Mouse (Mus musculus) adipose tissue, adult 10 weeks (tissue): ENCODE measurements around the gene Clic5. TPM values are rescaled to one million over a fixed set of nuclear protein-coding genes. Genes with fewer than 3 reads are reported as not detected.

Source experiments
- polyA plus RNA-seq: library from polyadenylated mRNA; stranded (reverse); fragments of 350-450 nt; fragmentation: Illumina TruSeq; extraction: RNeasy Lipid Tissue Mini Kit (QIAGEN cat#74804); gene quantifications from one replicate; pipeline ENCODE4 v1.2.3, GENCODE M21; 2014; ENCODE audit warnings: low read depth, low replicate concordance

The Clic5 gene
- polyA plus RNA-seq: 6.9 TPM

DNA sequence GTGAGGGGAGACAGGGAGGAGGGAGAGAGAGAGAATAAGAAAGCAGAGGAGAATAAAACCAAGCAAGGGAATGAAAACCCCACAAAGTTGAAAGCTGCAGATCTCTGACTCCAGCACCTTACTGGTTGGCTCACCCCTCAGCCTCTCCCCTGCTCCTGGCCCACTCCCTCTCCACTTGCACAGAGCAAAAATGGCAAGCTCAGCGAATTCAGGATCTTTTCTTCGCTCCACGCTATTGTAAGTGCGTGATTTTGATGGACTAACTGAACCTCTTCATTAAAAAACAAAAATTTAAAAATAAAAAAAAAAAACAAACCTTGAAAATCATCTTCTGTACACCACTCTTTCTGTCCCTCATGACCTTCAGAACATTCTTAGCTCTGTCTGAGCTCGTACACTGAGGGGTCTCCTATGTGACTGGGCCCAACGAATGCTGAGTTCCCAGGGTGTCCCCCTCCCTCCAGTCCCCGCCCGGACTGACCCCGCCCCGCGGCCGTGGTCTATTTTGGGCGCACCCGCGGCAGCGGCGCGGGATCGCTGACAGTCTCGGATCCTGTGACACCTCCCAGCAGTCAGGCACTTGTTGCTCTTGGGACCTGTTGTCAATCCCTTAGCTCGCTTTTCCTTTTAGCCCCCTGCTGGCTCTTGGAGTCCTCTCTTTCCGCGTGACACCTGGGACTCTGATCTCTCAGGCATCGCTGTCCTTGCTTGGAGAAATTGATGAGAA is at the start of gene Clic5:
Clic5 (plus strand) TSS at position 543 of the 727 bp plus-strand sequence.

Other genes with a start within 250 kb of the Clic5 start
- 474 TPM for gene Enpp5, start 109.8 kb upstream of the Clic5 start, polyA plus RNA-seq
- 22.1 TPM for gene Enpp4, start 82.8 kb upstream of the Clic5 start, polyA plus RNA-seq